Mouse (Mus musculus) thymus, adult 2 months (tissue): ENCODE data around the gene Ppp2r5b.

Source experiments
- CTCF ChIP-seq: fragments of 200-500 bp; IDR thresholded peaks from 2 replicates; pipeline ENCODE4 v1.5.1; 2012; ENCODE audit warnings: mild to moderate bottlenecking, control low read depth, low read length, moderate library complexity, borderline replicate concordance; ENCODE audit not compliant: control insufficient read depth, poor library complexity, insufficient read depth; ENCODE audit errors: extremely low read depth
- POLR2A ChIP-seq: fragments of 200-500 bp; IDR thresholded peaks from 2 replicates; pipeline ENCODE4 v1.6.1; 2012; ENCODE audit warnings: mild to moderate bottlenecking, low read length, control low read depth, moderate library complexity; ENCODE audit not compliant: control insufficient read depth, poor library complexity, insufficient read depth; ENCODE audit errors: extremely low read depth

- no peak for TF ChIP-seq POLR2A
- TF ChIP-seq CTCF: no peak
Observed at GRCm38 (mm10) chr19:6272053-6272452, 36.4 kb upstream of the Ppp2r5b start.
